Mouse (Mus musculus): Measurements from ENCODE around the gene Pde4d. TPM values are rescaled to one million over a fixed set of nuclear protein-coding genes. Genes with fewer than 3 reads are reported as not detected.

The Pde4d gene
- polyA plus RNA-seq, 1 experiment from 2014 or later = 13.6 TPM

DNA sequence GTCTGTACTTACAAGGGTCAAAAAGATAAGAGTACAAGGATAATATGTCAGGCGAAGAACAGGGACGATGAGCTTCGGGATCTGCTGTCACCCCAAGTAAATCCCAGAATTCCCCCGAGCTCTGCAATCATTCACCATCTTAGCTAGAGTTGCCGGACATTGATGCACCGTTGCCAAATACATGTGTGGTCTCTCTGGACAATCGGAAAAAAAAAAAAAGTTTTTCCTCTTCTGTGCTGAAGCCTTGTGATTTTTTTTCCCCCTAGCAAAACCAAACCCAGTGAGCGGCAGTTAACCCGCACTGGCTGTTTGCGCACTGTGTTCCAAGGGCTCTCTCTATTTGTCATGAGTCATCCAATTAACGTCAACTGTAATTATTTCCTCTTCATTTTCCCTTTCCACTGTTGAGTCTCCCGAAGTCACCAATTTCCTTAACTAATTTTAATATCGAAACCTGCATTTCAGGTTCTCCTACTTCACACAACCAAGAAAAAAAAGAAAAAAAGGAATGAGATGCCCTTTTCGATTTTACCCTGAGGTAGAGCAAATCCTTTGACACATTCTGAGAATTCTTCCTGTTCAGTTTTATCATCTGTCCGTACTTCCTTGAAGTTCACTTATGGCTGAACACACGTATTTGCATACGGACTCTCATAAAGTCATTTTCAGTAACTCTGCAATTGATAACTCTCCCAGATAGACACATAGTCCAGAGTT, 780.0 kb downstream of the Pde4d start:
- DNase-seq (ENCODE audit: low spot score) = peak; percentile 54
- ATAC-seq (ENCODE audit: low read depth) = peak; percentile 44; the same call in 1 of the 2 replicates
- H3K9me3 ChIP-seq (ENCODE audit: control insufficient read depth, low read length) = no peaks in the 10 kb centered on the region
- peak overlapping the region; percentile 21 for H3K4me3 ChIP-seq (ENCODE audit: low read depth, low read length)
- peak overlapping the region; percentile 55 for H3K4me2 ChIP-seq (ENCODE audit: low read depth, low read length)
- H3K27me3 ChIP-seq (replicated peaks; ENCODE audit: control insufficient read depth, insufficient read depth, low read length) = no peaks in the 10 kb centered on the region
- H3K9ac ChIP-seq (ENCODE audit: low read depth, low read length) = no peak overlapping the region
- WGBS = 43% methylated on average over 17 of the region's 17 CpGs
- no peak overlapping the region for H3K27ac ChIP-seq (replicated peaks; ENCODE audit: low read depth, low read length)
- no peaks in the 10 kb centered on the region for H3K36me3 ChIP-seq (ENCODE audit: control insufficient read depth, insufficient read depth, low read length)
- peaks cover 18% of the 10 kb centered on the region for H3K4me1 ChIP-seq (ENCODE audit: control insufficient read depth, insufficient read depth, low read length)

DNA sequence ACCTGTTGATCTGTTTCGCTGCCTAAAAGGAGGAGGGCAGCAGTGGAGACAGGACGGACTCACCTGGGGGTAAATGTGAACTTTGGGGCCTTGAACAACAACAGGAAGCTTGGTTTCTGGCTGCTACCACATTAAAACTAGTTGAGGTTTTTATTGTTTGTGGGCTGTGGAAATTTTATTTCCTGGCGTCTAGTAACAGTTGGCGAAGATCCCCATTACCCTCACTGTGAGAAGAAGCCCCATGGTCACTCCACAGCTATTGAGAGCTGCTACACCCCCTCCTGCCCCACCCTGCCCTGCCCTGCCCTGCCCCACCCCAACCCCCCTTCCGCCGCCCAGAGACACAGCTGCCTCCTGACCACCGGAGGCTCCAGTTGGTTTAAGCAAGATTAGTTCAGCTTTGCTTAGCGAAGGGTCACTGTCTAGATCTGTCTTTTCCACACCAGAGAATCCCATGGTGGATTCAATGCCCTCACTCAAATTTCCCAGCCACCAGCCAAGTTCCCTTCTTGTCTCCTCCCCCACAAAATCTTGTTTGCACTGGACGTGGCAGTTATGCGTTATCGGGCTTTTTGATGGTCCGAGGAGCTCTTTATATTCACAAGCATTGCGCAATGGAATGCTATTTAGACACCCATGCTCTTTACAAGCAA, 780.7 kb downstream of the Pde4d start:
- H3K9ac ChIP-seq (ENCODE audit: low read depth, low read length) = no peak overlapping the region
- 48% methylated on average over 13 of the region's 13 CpGs for WGBS
- H3K4me1 ChIP-seq (ENCODE audit: control insufficient read depth, insufficient read depth, low read length) = peaks cover 18% of the 10 kb centered on the region
- no peaks in the 10 kb centered on the region for H3K27me3 ChIP-seq (replicated peaks; ENCODE audit: control insufficient read depth, insufficient read depth, low read length)
- peak overlapping the region; percentile 55; the same call in 1 of the 2 replicates for H3K4me2 ChIP-seq (ENCODE audit: low read depth, low read length)
- DNase-seq (ENCODE audit: low spot score) (peak; percentile 58), ATAC-seq (ENCODE audit: low read depth) (peak; percentile 42; the same call in 1 of the 2 replicates)
- no peak overlapping the region for H3K27ac ChIP-seq (replicated peaks; ENCODE audit: low read depth, low read length)
- no peaks in the 10 kb centered on the region for H3K9me3 ChIP-seq (ENCODE audit: control insufficient read depth, low read length)
- no peaks in the 10 kb centered on the region for H3K36me3 ChIP-seq (ENCODE audit: control insufficient read depth, insufficient read depth, low read length)
- H3K4me3 ChIP-seq (ENCODE audit: low read depth, low read length) = no peak overlapping the region

- no peaks in the 10 kb centered on the region for H3K27me3 ChIP-seq (replicated peaks; ENCODE audit: control insufficient read depth, insufficient read depth, low read length)
- H3K9me3 ChIP-seq (ENCODE audit: control insufficient read depth, low read length) = no peaks in the 10 kb centered on the region
- no peak overlapping the region for H3K27ac ChIP-seq (replicated peaks; ENCODE audit: low read depth, low read length)
- H3K4me1 ChIP-seq (ENCODE audit: control insufficient read depth, insufficient read depth, low read length) = peaks cover 18% of the 10 kb centered on the region
- no peaks in the 10 kb centered on the region for H3K36me3 ChIP-seq (ENCODE audit: control insufficient read depth, insufficient read depth, low read length)
- peak overlapping the region; percentile 18; the same call in 1 of the 2 replicates for H3K4me2 ChIP-seq (ENCODE audit: low read depth, low read length)
- no peak overlapping the region for H3K4me3 ChIP-seq (ENCODE audit: low read depth, low read length)
- no peak overlapping the region for H3K9ac ChIP-seq (ENCODE audit: low read depth, low read length)
- peak; percentile 17; the same call in 1 of the 2 replicates for ATAC-seq (ENCODE audit: low read depth)
- DNase-seq (ENCODE audit: low spot score) = peak; percentile 50
- WGBS = 57% methylated on average over 18 of the region's 18 CpGs
Measured at GRCm38 (mm10) chr13:109231848-109232460, 782.2 kb downstream of the Pde4d start.

DNA sequence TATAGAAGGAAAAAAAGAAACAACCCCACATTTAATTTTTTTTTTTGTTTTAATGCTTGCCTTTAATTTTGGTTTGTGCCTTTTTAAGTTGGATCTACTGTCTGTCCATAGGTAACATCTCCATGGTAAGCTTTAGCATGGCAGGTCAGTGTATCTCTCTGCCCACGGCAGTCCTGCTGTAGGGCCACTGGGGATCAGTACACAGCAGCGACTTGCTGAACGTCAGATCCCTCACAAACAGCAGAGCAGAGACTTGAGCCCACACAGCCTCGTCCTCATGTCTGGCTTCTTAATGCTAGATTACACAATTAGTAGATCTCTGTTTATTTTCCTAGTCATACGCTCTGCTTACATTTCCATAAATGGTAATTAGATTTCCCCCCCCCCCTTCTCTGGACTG, 782.8 kb downstream of the Pde4d start:
- H3K36me3 ChIP-seq (ENCODE audit: control insufficient read depth, insufficient read depth, low read length) = no peaks in the 10 kb centered on the region
- no peak overlapping the region for H3K4me3 ChIP-seq (ENCODE audit: low read depth, low read length)
- no peak overlapping the region for H3K9ac ChIP-seq (ENCODE audit: low read depth, low read length)
- H3K9me3 ChIP-seq (ENCODE audit: control insufficient read depth, low read length) = no peaks in the 10 kb centered on the region
- no peak overlapping the region for H3K4me2 ChIP-seq (ENCODE audit: low read depth, low read length)
- no peaks in the 10 kb centered on the region for H3K27me3 ChIP-seq (replicated peaks; ENCODE audit: control insufficient read depth, insufficient read depth, low read length)
- ATAC-seq (ENCODE audit: low read depth) (no peak), DNase-seq (ENCODE audit: low spot score) (no peak)
- no peak overlapping the region for H3K27ac ChIP-seq (replicated peaks; ENCODE audit: low read depth, low read length)
- WGBS = 60% methylated on average over 5 of the region's 5 CpGs
- peaks cover 18% of the 10 kb centered on the region for H3K4me1 ChIP-seq (ENCODE audit: control insufficient read depth, insufficient read depth, low read length)

- Histone ChIP-seq H3K9me3 (ENCODE audit: control insufficient read depth, low read length) (no peaks in the 10 kb centered on the region), H3K27ac (replicated peaks; ENCODE audit: low read depth, low read length) (no peak overlapping the region), H3K4me3 (ENCODE audit: low read depth, low read length) (no peak overlapping the region), H3K9ac (ENCODE audit: low read depth, low read length) (no peak overlapping the region), H3K27me3 (replicated peaks; ENCODE audit: control insufficient read depth, insufficient read depth, low read length) (no peaks in the 10 kb centered on the region), H3K4me2 (ENCODE audit: low read depth, low read length) (no peak overlapping the region), H3K36me3 (ENCODE audit: control insufficient read depth, insufficient read depth, low read length) (no peaks in the 10 kb centered on the region), H3K4me1 (ENCODE audit: control insufficient read depth, insufficient read depth, low read length) (peaks cover 18% of the 10 kb centered on the region)
- ATAC-seq (ENCODE audit: low read depth) (no peak), DNase-seq (ENCODE audit: low spot score) (no peak)
- WGBS = 29% methylated on average over 5 of the region's 5 CpGs
Measured at GRCm38 (mm10) chr13:109233911-109234613, 784.3 kb downstream of the Pde4d start.

DNA sequence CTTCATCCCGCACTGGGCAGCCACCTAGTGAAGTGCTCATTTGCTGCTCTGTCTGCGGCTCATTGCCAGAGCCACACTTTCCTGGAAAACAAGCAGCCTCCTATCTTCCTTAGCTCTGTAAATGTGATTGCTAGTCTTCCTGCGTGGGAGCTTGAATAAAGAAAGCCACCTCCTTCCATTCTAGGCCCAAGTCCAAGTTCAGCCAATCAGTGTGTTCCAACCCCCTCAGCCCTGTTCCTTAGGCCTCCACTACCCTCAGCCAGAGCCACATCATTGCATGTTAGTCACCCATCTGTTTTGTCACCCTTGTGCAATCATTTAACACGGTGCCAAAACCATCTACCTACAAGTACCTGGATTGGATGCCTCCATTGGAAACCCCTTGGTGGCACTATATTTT, 786.3 kb downstream of the Pde4d start:
- Histone ChIP-seq H3K27ac (replicated peaks; ENCODE audit: low read depth, low read length) (no peak overlapping the region), H3K9ac (ENCODE audit: low read depth, low read length) (no peak overlapping the region), H3K27me3 (replicated peaks; ENCODE audit: control insufficient read depth, insufficient read depth, low read length) (no peaks in the 10 kb centered on the region), H3K4me1 (ENCODE audit: control insufficient read depth, insufficient read depth, low read length) (peaks cover 13% of the 10 kb centered on the region), H3K36me3 (ENCODE audit: control insufficient read depth, insufficient read depth, low read length) (no peaks in the 10 kb centered on the region), H3K4me2 (ENCODE audit: low read depth, low read length) (no peak overlapping the region), H3K9me3 (ENCODE audit: control insufficient read depth, low read length) (no peaks in the 10 kb centered on the region), H3K4me3 (ENCODE audit: low read depth, low read length) (no peak overlapping the region)
- DNase-seq (ENCODE audit: low spot score) (no peak), ATAC-seq (ENCODE audit: low read depth) (no peak)
- 79% methylated on average over 4 of the region's 4 CpGs for WGBS

GRCm38 (mm10) chr13:109238670-109239069, 788.9 kb downstream of the Pde4d start:
- no peak overlapping the region for H3K4me3 ChIP-seq (ENCODE audit: low read depth, low read length)

GRCm38 (mm10) chr13:109239296-109239695, 789.5 kb downstream of the Pde4d start:
- H3K4me2 ChIP-seq (ENCODE audit: low read depth, low read length) = 0 out of 2 replicates have a peak overlapping the region, but pooled peaks have one; percentile 23
- H3K9me3 ChIP-seq (ENCODE audit: control insufficient read depth, low read length) = no peaks in the 10 kb centered on the region
- H3K36me3 ChIP-seq (ENCODE audit: control insufficient read depth, insufficient read depth, low read length) = no peaks in the 10 kb centered on the region
- H3K4me3 ChIP-seq (ENCODE audit: low read depth, low read length) = no peak overlapping the region
- peaks cover 2% of the 10 kb centered on the region; the same call in 1 of the 2 replicates for H3K4me1 ChIP-seq (ENCODE audit: control insufficient read depth, insufficient read depth, low read length)
- ATAC-seq (ENCODE audit: low read depth) = peak; percentile 72; the same call in 1 of the 2 replicates
- H3K27me3 ChIP-seq (replicated peaks; ENCODE audit: control insufficient read depth, insufficient read depth, low read length) = no peaks in the 10 kb centered on the region
- 52% methylated on average over 11 of the region's 11 CpGs for WGBS
- no peak overlapping the region for H3K9ac ChIP-seq (ENCODE audit: low read depth, low read length)
- H3K27ac ChIP-seq (replicated peaks; ENCODE audit: low read depth, low read length) = no peak overlapping the region; the same call in 1 of the 2 replicates
- DNase-seq (ENCODE audit: low spot score) = peak; percentile 64

More at GRCm38 (mm10) chr13:109238670-109239069, 788.9 kb downstream of the Pde4d start:
- H3K4me2 ChIP-seq (ENCODE audit: low read depth, low read length) = no peak overlapping the region
- no peaks in the 10 kb centered on the region for H3K9me3 ChIP-seq (ENCODE audit: control insufficient read depth, low read length)
- no peaks in the 10 kb centered on the region for H3K36me3 ChIP-seq (ENCODE audit: control insufficient read depth, insufficient read depth, low read length)
- DNase-seq (ENCODE audit: low spot score) (no peak), ATAC-seq (ENCODE audit: low read depth) (no peak)
- no peaks in the 10 kb centered on the region for H3K27me3 ChIP-seq (replicated peaks; ENCODE audit: control insufficient read depth, insufficient read depth, low read length)
- H3K4me1 ChIP-seq (ENCODE audit: control insufficient read depth, insufficient read depth, low read length) = peaks cover 5% of the 10 kb centered on the region; the same call in 1 of the 2 replicates
- WGBS = 54% methylated on average over 4 of the region's 4 CpGs
- no peak overlapping the region for H3K9ac ChIP-seq (ENCODE audit: low read depth, low read length)
- H3K27ac ChIP-seq (replicated peaks; ENCODE audit: low read depth, low read length) = no peak overlapping the region

Measured in embryonic facial prominence, embryonic 14.5 days (tissue).